Mouse (Mus musculus) spleen, embryonic (tissue): Measurements from ENCODE around the gene Olfr373.
"Not testable (repeated sequence)": the region's sequence is repeated elsewhere in the genome, so short reads cannot be mapped to it uniquely, and the experiment has no call there.

Experiments used
- CTCF ChIA-PET: fragments of 350-600 bp; sonication (Branson Sonifier 250); formaldehyde crosslinking; loops from one replicate; lab custom pipeline; 2022; lab: Charles Lee

The Olfr373 gene

GRCm38 (mm10) chr8:72082877-72083276 is at the start of gene Olfr373:
Gene Olfr373 (plus strand): TSS chr8:72083177.
- CTCF ChIA-PET, result interaction anchor here (0.7 kb wide), 1 partner anchor 19 kb away, joined by 6 read pairs; no protein-coding TSS in a partner anchor

- CTCF ChIA-PET, result not testable (repeated sequence)
Observed at GRCm38 (mm10) chr8:72040918-72041317, 42.1 kb upstream of the Olfr373 start, which contains the start of gene Olfr372. Gene Olfr372 (plus strand): TSS chr8:72041218.

- CTCF ChIA-PET, result no interaction called here
Observed at GRCm38 (mm10) chr8:72042493-72042892, 40.5 kb upstream of the Olfr373 start.

DNA sequence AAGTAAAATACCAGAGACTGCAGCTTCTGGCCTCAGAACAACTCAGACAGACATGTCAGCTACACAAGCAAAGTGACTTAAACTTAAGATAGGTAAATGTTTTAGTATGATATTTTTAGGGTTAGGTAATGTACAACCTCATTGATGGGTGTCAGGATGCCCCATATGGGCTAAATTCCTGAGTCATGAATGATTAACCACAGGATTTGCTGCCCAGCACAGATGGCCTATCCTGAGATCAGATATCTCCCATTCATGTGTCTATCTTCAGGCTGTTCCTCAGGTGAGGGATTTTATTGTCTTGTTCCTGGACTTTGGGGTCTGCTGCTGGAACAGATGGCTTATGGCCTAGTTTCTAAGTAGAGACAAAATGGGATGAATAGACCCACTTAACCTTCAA is 28.3 kb upstream of the Olfr373 start:
- CTCF ChIA-PET, result not testable (repeated sequence)

- CTCF ChIA-PET, result not testable (repeated sequence)
Observed at GRCm38 (mm10) chr8:72057643-72058042, 25.3 kb upstream of the Olfr373 start.

GRCm38 (mm10) chr8:72066819-72067399 is 16.1 kb upstream of the Olfr373 start:
- CTCF ChIA-PET, result not testable (repeated sequence)

DNA sequence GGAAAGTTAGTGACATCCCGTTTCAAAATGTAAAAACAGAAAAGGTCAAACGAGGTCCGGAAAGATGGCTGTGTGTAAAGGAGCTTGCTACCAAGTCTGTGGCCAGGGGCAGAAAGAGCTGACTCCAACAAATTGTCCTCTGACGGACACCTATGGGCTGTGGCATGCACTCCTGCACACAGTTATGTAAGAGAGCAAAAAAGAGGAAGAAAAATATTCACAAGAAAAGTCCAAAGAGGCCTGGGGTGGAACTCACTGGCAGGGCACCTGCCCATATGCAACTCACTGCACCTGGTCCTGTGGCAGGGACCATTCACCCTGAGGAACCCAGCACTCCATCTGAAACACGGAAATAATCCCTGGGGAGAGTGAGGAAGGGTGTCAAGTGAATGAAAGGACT is 1.8 kb downstream of the Olfr373 start:
- CTCF ChIA-PET, result no interaction called here

GRCm38 (mm10) chr8:72087611-72088010 is 4.6 kb downstream of the Olfr373 start:
- CTCF ChIA-PET, result not testable (repeated sequence)

GRCm38 (mm10) chr8:72096721-72097120 is 13.7 kb downstream of the Olfr373 start:
- CTCF ChIA-PET, result not testable (repeated sequence)

- CTCF ChIA-PET, result not testable (repeated sequence)
Observed at GRCm38 (mm10) chr8:72099377-72100103, 16.6 kb downstream of the Olfr373 start.

DNA sequence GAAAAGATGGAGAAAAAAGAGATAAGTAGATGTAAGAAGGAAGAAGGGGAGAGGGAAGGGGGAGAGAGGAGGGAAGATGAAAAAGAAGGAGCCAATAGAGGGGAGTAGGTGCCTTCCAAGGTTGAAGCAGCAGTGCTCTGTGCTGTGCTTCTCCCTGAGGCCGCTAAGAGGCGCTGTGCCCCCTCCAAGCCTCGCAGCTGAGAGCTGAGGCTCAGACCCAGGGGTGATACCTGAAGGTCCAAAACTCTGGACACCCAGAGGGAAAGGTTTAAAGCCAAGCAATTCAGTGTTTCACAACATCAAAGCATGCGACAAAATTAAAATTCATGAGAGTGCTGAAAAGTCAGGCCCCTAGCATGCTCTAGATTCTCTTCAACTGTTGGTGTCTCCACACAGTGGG is 22.2 kb downstream of the Olfr373 start:
- CTCF ChIA-PET, result no interaction called here

GRCm38 (mm10) chr8:72106740-72107139 is 23.8 kb downstream of the Olfr373 start, which contains the start of gene Olfr374:
Gene Olfr374 (plus strand): TSS chr8:72107040.
- CTCF ChIA-PET, result no interaction called here

DNA sequence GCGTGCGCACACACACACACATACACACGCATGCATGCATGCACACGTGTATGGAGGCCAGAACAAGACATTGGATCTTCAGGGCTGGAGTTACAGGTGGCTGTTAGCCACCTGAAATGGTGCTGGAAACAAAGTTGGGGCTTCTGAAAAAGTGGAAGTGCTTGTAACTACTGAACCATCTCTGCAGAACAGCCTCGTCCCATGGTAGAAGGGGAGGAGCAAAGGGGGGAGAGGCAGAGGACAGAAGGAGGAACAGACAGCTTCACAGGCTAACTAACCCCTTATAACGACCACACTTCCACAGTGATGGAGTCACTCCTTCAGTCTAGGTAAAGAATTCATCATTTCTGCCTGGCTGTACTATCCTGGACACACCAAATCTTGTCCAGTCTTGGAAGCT is 27.9 kb downstream of the Olfr373 start:
- CTCF ChIA-PET, result no interaction called here

DNA sequence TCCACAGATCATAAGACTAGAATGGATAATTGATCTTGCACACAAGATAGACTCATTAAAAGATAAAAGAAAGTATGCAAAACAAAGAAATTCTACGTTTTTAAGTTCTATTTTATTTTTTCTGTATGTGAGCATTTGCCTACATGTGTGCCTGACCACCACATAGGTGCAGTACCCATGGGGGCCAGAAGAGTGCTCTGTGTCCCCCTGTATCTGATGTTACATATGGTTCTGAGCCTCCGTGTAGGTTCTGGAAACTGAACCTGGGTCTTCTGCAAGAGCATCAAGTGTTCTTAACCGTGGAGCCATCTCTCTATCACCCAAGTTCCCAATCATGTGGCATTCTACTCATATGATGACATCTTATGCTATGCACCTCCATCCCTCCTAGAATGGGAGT is 29.5 kb downstream of the Olfr373 start:
- CTCF ChIA-PET, result no interaction called here

DNA sequence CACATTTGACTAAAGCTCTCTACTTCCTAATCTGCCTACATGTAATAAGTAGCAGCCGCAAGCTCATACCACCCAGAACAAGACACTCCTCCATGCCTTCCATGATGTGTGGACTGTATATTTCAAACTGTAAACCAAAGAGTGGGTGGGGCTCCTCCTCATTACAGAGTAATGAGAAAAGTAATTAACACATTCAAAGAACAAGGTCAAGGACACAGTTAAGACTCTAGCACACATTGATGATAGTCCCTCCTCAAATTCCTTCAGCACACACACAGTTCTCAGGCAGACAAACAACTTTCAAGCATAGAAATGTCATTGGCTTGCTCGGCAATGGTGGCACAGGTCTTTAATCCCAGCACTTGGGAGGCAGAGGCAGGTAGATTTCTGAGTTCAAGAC is 32.2 kb downstream of the Olfr373 start:
- CTCF ChIA-PET, result no interaction called here

- CTCF ChIA-PET, result interaction anchor here (0.6 to 1.1 kb wide), 2 partner anchors 40 to 68 kb away, joined by 3 to 6 read pairs; no protein-coding TSS in a partner anchor
Observed at GRCm38 (mm10) chr8:72118616-72119015, 35.6 kb downstream of the Olfr373 start.

DNA sequence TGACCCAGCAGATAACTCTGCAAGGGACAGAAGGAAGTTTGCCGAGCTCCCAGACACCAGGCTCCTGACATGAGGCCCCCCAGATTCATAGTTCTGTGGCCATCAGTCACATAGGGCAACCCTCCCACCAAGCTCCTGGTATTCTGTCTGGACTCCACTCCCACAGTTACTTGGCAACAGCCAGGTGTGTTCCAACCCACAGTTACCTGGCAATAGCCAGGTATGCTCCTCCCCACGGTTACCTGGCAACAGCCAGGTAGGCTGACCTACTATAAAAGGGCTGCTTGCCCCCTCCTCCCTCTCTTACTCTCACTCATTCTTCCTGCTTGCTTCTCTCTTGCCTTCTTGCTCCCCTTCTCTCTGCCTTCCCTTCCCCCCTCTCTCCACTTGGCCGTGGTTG is 38.5 kb downstream of the Olfr373 start:
- CTCF ChIA-PET, result not testable (repeated sequence)

DNA sequence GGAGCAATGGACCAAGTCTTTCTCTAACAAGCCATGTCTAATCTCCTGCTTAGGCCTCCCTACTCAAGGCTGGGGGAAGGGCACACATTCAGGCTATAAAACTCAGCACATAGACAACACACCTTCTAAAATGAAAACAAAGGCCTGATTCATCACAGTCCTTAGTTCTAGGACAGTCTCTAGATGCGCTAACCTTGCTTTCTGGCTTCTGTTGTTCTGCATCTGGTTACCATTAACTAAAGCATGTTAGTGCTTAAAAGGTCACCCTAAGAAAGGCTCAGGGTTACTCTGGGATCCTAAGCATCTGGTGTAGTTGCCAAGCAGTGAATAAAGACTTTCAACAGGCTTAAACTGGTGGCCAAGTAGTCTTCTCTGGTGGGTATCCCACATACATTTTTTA is 39.0 kb downstream of the Olfr373 start:
- CTCF ChIA-PET, result no interaction called here

DNA sequence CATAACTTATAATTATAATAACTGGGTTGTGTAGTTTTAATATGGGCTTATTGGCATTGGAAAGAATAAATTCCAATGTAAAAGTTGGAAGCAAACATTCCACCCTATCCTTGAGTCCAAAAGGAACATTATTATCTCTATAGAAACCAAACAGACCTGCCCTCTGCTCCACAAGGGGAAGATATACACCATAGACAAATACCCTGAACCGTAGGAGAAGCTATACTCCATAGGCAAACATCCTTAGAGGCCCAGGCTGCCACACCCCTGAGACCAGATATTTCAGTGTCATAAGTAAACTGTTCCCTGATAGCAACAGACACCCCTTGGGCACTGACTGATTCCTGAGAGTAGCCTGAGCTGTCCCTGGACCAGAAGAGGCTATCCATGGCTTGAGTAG is 44.9 kb downstream of the Olfr373 start:
- CTCF ChIA-PET, result no interaction called here

GRCm38 (mm10) chr8:72131251-72131650 is 48.3 kb downstream of the Olfr373 start:
- CTCF ChIA-PET, result no interaction called here

GRCm38 (mm10) chr8:72131901-72132300 is 48.9 kb downstream of the Olfr373 start:
- CTCF ChIA-PET, result no interaction called here

GRCm38 (mm10) chr8:72132417-72132816 is 49.4 kb downstream of the Olfr373 start:
- CTCF ChIA-PET, result interaction anchor here (0.5 to 0.6 kb wide), 2 partner anchors 9 to 1393 kb away, joined by 3 to 13 read pairs; no protein-coding TSS in a partner anchor

DNA sequence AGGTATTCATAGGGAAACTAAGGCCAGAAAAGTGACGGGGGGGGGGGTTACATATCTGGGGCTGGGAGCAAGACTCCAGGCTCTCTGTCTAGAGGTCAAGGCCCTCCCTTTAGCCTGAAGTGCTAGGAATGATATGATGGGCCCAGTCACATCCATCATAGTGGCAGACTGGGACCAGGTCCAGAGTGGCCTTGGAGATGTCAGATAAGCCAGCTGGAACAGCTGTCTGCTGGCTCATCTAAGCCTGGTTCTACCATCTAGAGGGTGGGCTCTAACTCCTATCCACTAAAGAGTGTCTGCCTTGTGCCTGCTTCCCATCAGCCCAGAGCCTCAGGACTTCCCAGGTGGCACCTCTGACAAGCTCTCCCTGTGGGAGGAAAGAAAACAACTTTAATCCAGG is 49.9 kb downstream of the Olfr373 start:
- CTCF ChIA-PET, result interaction anchor here (0.5 to 0.6 kb wide), 2 partner anchors 10 to 1394 kb away, joined by 3 to 13 read pairs; no protein-coding TSS in a partner anchor
